Mouse (Mus musculus): ENCODE data around the gene Popdc2.

DNA sequence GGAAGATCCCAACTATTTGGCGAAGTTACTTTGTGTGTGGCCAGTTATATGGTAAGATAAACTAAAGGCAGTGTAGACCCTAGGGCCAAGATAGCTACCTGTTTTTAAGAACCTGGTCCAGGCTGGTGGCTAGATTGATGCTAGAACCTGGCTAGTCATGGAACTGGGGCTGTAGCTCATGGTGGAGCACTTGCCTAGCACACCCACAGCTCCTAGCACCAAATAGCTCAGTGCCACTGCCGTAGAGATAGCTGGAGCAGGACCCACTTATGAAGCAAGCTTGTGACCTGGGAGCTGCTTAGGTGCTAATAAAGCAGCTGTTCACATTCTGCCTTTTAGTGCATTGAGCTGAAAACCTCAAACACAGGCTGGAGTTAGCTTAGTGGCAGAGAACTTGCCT lies 8.4 kb upstream of the Popdc2 start:
- TF ChIP-seq POLR2AphosphoS5 (IDR thresholded peaks at IDR 0.05; ENCODE audit: borderline replicate concordance, low read depth, low read length) = no peak
- TF ChIP-seq MAX (IDR thresholded peaks at IDR 0.05; ENCODE audit: low read length) = no peak
- TF ChIP-seq CTCF (IDR thresholded peaks at IDR 0.05 in 2 of 3, conservative IDR thresholded peaks at IDR 0.05 in 1 of 3; ENCODE audit: control insufficient read depth in 1 of 3, insufficient read depth in 1 of 3, low read depth in 2 of 3, low read length in 3 of 3, poor library complexity in 1 of 3, severe bottlenecking in 1 of 3) = no peak
- no peak for TF ChIP-seq MAZ (IDR thresholded peaks at IDR 0.05; ENCODE audit: low read depth, low read length)
- no peak for TF ChIP-seq E2F4 (IDR thresholded peaks at IDR 0.05; ENCODE audit: borderline replicate concordance, low read depth, low read length)
- no peak for TF ChIP-seq HCFC1 (IDR thresholded peaks at IDR 0.05; ENCODE audit: low read depth, low read length)
- TF ChIP-seq NELFE (IDR thresholded peaks at IDR 0.05; ENCODE audit: low read depth, low read length) = no peak
- no peak for TF ChIP-seq ZMIZ1 (IDR thresholded peaks at IDR 0.05; ENCODE audit: low read depth, low read length)
- TF ChIP-seq POLR2AphosphoS2 (IDR thresholded peaks at IDR 0.05; ENCODE audit: low read length) = 0 out of 2 replicates have a peak, but pooled peaks have one; percentile 17
- no peak; a peak in 1 of 4 replicates for TF ChIP-seq POLR2A (IDR thresholded peaks at IDR 0.05; ENCODE audit: control insufficient read depth in 1 of 2, insufficient read depth in 1 of 2, low read depth in 1 of 2, low read length in 2 of 2, poor library complexity in 1 of 2)
- TF ChIP-seq ZNF384 (IDR thresholded peaks at IDR 0.05; ENCODE audit: low read depth, low read length) = no peak
